In the genomic region with DNA sequence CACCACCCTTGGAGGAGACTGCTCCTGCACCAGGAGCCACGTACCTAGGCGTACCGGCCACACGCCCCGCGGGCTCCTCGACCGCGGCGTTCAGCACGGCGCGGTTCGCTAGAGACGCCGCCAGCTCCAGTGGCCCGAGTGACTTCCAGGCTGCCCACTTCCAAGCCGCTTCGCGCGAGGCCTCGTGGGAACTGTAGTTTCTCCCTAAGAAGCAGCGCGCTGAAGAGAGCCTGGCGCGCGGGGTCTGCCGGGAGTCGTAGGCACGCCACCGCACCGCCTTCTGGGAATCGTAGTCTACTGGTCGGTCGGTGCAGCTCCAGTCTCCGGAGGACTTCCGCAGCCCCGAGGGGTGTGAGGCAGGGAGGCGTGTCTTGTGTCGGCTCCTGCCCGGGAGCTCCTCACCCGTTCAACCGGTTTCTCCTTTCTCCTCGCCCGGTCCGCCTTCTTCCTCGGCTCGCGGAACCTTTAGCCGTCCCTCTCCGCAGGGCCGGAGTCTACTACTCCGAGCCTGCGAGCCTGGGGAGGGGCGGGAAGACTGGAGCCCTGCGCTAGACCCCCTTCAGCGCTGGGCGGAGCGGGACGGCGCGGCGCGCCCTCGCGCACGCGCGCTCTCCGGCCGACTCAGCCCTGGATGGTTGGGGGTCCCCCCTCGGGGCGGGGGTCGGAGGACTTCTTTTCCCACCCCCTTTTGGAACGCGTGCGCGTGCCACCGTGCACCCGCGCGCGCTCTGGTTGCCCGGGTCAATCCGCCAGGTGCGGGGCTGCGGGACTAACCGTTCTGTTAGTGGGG, we compare ENCODE assay signal across 8 mouse cellular contexts. TPM values are rescaled to one million over a fixed set of nuclear protein-coding genes. Genes with fewer than 3 reads are reported as not detected.
A peak's percentile ranks its signal among the peaks of the same experiment; 100 is the strongest.
DNase-seq lines count a peak whose midpoint lies in the region; ATAC-seq and TF ChIP-seq lines count a peak whose summit lies in the region.

Sipa1l3 (minus strand) TSS at position 221 of the 790 bp plus-strand sequence.

- no peak for TF ChIP-seq EP300 in heart, postnatal 0 days (IDR thresholded peaks at IDR 0.05; ENCODE audit: low read depth)

- TF ChIP-seq POLR2A in testis, adult 2 months (IDR thresholded peaks at IDR 0.05; ENCODE audit: control insufficient read depth, low read depth, low read length): peak; percentile 67

- no peak for TF ChIP-seq CTCF in E14TG2a.4 (conservative IDR thresholded peaks at IDR 0.05; ENCODE audit: low read length)
- TF ChIP-seq CTCF in heart, postnatal 0 days (IDR thresholded peaks at IDR 0.05; ENCODE audit: low read depth): no peak
- TF ChIP-seq CTCF in testis, adult 2 months (IDR thresholded peaks at IDR 0.05; ENCODE audit: control insufficient read depth, insufficient read depth, insufficient replicate concordance, low read depth, low read length): no peak

- ATAC-seq in forebrain, embryonic 12.5 days (ENCODE audit: low FRiP score): peak; percentile 98
- ATAC-seq in heart, postnatal 0 days (ENCODE audit: insufficient read depth, low read depth): peak; percentile 98
- ATAC-seq in liver, embryonic 16.5 days (ENCODE audit: low read depth): peak; percentile 99
- ATAC-seq in neural tube, embryonic 13.5 days (ENCODE audit: low read depth): peak; percentile 97

- no peaks in the 10 kb centered on the region for H3K9me3 ChIP-seq in E14TG2a.4 (ENCODE audit: low read length)
- H3K9me3 ChIP-seq in forebrain, embryonic 12.5 days: no peaks in the 10 kb centered on the region
- no peaks in the 10 kb centered on the region for H3K9me3 ChIP-seq in heart, postnatal 0 days (replicated peaks; ENCODE audit: control insufficient read depth, low read length)
- no peaks in the 10 kb centered on the region for H3K9me3 ChIP-seq in liver, embryonic 16.5 days (replicated peaks; ENCODE audit: control insufficient read depth, low read length)
- H3K9me3 ChIP-seq in neural tube, embryonic 13.5 days: no peaks in the 10 kb centered on the region

- H3K27ac ChIP-seq in forebrain, embryonic 12.5 days: peak within 1 kb of the TSS; percentile 80
- H3K27ac ChIP-seq in heart, postnatal 0 days (ENCODE audit: low read depth): no peak within 1 kb of the TSS
- H3K27ac ChIP-seq in liver, embryonic 16.5 days (ENCODE audit: low read length): no peak within 1 kb of the TSS
- peak within 1 kb of the TSS; percentile 90 for H3K27ac ChIP-seq in neural tube, embryonic 13.5 days (replicated peaks)
- peak within 1 kb of the TSS; percentile 94 for H3K27ac ChIP-seq in testis, adult 2 months (ENCODE audit: control insufficient read depth, insufficient read depth, low read depth, low read length)

- H3K36me3 ChIP-seq in E14TG2a.4 (ENCODE audit: insufficient read depth, low read length): peaks cover 8% of the 10 kb centered on the region; the same call in 1 of the 2 replicates
- no peaks in the 10 kb centered on the region for H3K36me3 ChIP-seq in forebrain, embryonic 12.5 days (replicated peaks)
- H3K36me3 ChIP-seq in heart, postnatal 0 days (replicated peaks; ENCODE audit: control insufficient read depth, insufficient read depth, low read length): no peaks in the 10 kb centered on the region
- no peaks in the 10 kb centered on the region for H3K36me3 ChIP-seq in liver, embryonic 16.5 days (ENCODE audit: control insufficient read depth, insufficient read depth)
- no peaks in the 10 kb centered on the region for H3K36me3 ChIP-seq in neural tube, embryonic 13.5 days
- no peaks in the 10 kb centered on the region for H3K36me3 ChIP-seq in testis, adult 2 months (ENCODE audit: control insufficient read depth, insufficient read depth, low read length)

- H3K4me3 ChIP-seq in E14TG2a.4 (replicated peaks; ENCODE audit: low read length): peak within 1 kb of the TSS; percentile 100
- peak within 1 kb of the TSS; percentile 92 for H3K4me3 ChIP-seq in forebrain, embryonic 12.5 days (replicated peaks)
- H3K4me3 ChIP-seq in heart, postnatal 0 days (ENCODE audit: low read depth, low read length): peak within 1 kb of the TSS; percentile 92
- H3K4me3 ChIP-seq in liver, embryonic 16.5 days (ENCODE audit: low read depth, low read length): peak within 1 kb of the TSS; percentile 75
- peak within 1 kb of the TSS; percentile 73 for H3K4me3 ChIP-seq in neural tube, embryonic 13.5 days
- peak within 1 kb of the TSS; percentile 97 for H3K4me3 ChIP-seq in testis, adult 2 months (ENCODE audit: control insufficient read depth, low read depth, low read length)

- DNase-seq in c-Kit-positive CD71-positive TER-119-positive erythroid progenitor cells, embryonic 14.5 days (ENCODE audit: low spot score): peak; percentile 93
- peak; percentile 97 for DNase-seq in heart, postnatal 0 days (ENCODE audit: low spot score)
- peak; percentile 98 to 99 for DNase-seq in kidney, postnatal 4 days

- whole genome bisulfite sequencing in forebrain, embryonic 12.5 days: under 1% methylated on average over 80 of the region's 88 CpGs
- under 1% methylated on average over 88 of the region's 88 CpGs for WGBS in heart, postnatal 0 days
- 0% methylated on average over 88 of the region's 88 CpGs for WGBS in liver, embryonic 16.5 days (ENCODE audit: insufficient replicate concordance)
- under 1% methylated on average over 88 of the region's 88 CpGs for WGBS in neural tube, embryonic 13.5 days

- H3K4me2 ChIP-seq in forebrain, embryonic 12.5 days: peak within 1 kb of the TSS; percentile 84
- peak within 1 kb of the TSS; percentile 98 for H3K4me2 ChIP-seq in heart, postnatal 0 days (ENCODE audit: low read depth, low read length)
- H3K4me2 ChIP-seq in liver, embryonic 16.5 days (ENCODE audit: low read depth, low read length): peak within 1 kb of the TSS; percentile 89
- peak within 1 kb of the TSS; percentile 94 for H3K4me2 ChIP-seq in neural tube, embryonic 13.5 days

- peaks cover 48% of the 10 kb centered on the region for H3K4me1 ChIP-seq in E14TG2a.4 (replicated peaks; ENCODE audit: low read depth, low read length)
- H3K4me1 ChIP-seq in forebrain, embryonic 12.5 days: peaks cover 23% of the 10 kb centered on the region
- peaks cover 3% of the 10 kb centered on the region; the same call in 1 of the 2 replicates for H3K4me1 ChIP-seq in heart, postnatal 0 days (ENCODE audit: control insufficient read depth, insufficient read depth)
- peaks cover 12% of the 10 kb centered on the region for H3K4me1 ChIP-seq in liver, embryonic 16.5 days (ENCODE audit: control insufficient read depth, low read depth, low read length)
- H3K4me1 ChIP-seq in neural tube, embryonic 13.5 days (replicated peaks): peaks cover 36% of the 10 kb centered on the region
- H3K4me1 ChIP-seq in testis, adult 2 months (ENCODE audit: control insufficient read depth, insufficient read depth, low read length): peaks cover 2% of the 10 kb centered on the region

- no peaks in the 10 kb centered on the region for H3K27me3 ChIP-seq in E14TG2a.4 (ENCODE audit: insufficient read depth, low read length)
- H3K27me3 ChIP-seq in forebrain, embryonic 12.5 days: no peaks in the 10 kb centered on the region
- peaks cover 38% of the 10 kb centered on the region for H3K27me3 ChIP-seq in heart, postnatal 0 days (ENCODE audit: control insufficient read depth, insufficient read depth, low read length)
- H3K27me3 ChIP-seq in liver, embryonic 16.5 days (ENCODE audit: control insufficient read depth, insufficient read depth, low read depth, low read length): no peaks in the 10 kb centered on the region
- no peaks in the 10 kb centered on the region for H3K27me3 ChIP-seq in neural tube, embryonic 13.5 days
- no peaks in the 10 kb centered on the region for H3K27me3 ChIP-seq in testis, adult 2 months (ENCODE audit: control insufficient read depth, insufficient read depth, low read length)

- H3K9ac ChIP-seq in forebrain, embryonic 12.5 days: peak within 1 kb of the TSS; percentile 75
- H3K9ac ChIP-seq in heart, postnatal 0 days (replicated peaks; ENCODE audit: low read depth, low read length): peak within 1 kb of the TSS; percentile 69
- peak within 1 kb of the TSS; percentile 74 for H3K9ac ChIP-seq in liver, embryonic 16.5 days (ENCODE audit: low read depth, low read length)
- peak within 1 kb of the TSS; percentile 84 for H3K9ac ChIP-seq in neural tube, embryonic 13.5 days

RNA-seq across cellular contexts. Expression of gene Sipa1l3, which starts in this region (rescaled TPM):
- 12.3 and 14.6 TPM in 2 replicates for polyA plus RNA-seq in forebrain, embryonic 12.5 days (2016; fragmentation: Nextera tagmentation; extraction: Ambion mirVana)
- 16.2 and 18.0 TPM in 2 replicates for total RNA-seq in heart, postnatal 0 days (2014; rRNA removed; ENCODE audit: low replicate concordance)
- polyA plus RNA-seq in heart, postnatal 0 days (2015; fragmentation: Nextera tagmentation; extraction: Ambion mirVana): 1.4 and 1.7 TPM in 2 replicates
- polyA plus RNA-seq in liver, embryonic 16.5 days (2015; fragmentation: Nextera tagmentation; extraction: Ambion mirVana): 2.4 and 2.6 TPM in 2 replicates
- polyA plus RNA-seq in neural tube, embryonic 13.5 days (2015; fragmentation: Nextera tagmentation; extraction: Ambion mirVana): 16.7 and 16.8 TPM in 2 replicates
- 68.0 and 71.5 TPM in 2 replicates for polyA plus RNA-seq in testis, adult 2 months (2012; rRNA removed)

Comparison
In these comparisons a context has a peak if more than half of its experiments do, and no peak if none do; other contexts are left out.
1. H3K27ac ChIP-seq: peak in forebrain, embryonic 12.5 days (single experiment), neural tube, embryonic 13.5 days (single experiment) and testis, adult 2 months (single experiment); none in heart, postnatal 0 days (single experiment) and liver, embryonic 16.5 days (single experiment).
2. Peak in every context shown above with its lines, with median percentiles within 50 percentile points of each other: H3K4me3 ChIP-seq, DNase-seq, ATAC-seq, H3K4me2 ChIP-seq and H3K9ac ChIP-seq.